Mouse (Mus musculus) right cerebral cortex, postnatal 25 days (tissue): ENCODE data around the gene Nlgn2.
A peak's percentile ranks its signal among the peaks of the same experiment; 100 is the strongest.
"Not testable (repeated sequence)": the region's sequence is repeated elsewhere in the genome, so short reads cannot be mapped to it uniquely, and the experiment has no call there.

Experiments
- DNase-seq: peaks from one replicate; pipeline ENCODE4 v3.0.0; 2022

Gene Nlgn2

DNA sequence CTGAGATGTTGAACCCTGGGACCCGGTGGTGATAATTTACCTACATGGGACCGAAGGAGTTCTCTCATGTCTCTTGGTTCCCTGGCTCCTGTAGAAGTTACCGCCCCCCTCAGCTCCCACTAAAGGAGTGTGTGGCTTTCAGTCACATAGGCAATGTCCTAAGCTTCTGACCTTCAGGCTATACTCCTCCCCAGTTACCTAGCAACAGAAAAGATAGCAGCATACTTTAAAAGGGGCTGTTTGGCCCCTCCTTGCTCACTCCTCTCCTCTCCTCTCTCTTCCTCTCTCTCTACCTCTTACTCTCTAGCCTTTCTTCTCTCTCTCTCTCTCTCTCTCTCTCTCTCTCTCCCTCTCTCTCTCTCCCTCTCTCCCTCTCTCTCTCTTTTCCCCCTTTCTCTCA is 26.1 kb upstream of the Nlgn2 start:
- not testable (repeated sequence) for DNase-seq

GRCm38 (mm10) chr11:69858113-69858998 is 20.8 kb upstream of the Nlgn2 start, which contains the start of gene Tnk1:
Gene Tnk1, minus strand, starts transcription at chr11:69858730.
- DNase-seq: no peak

- no peak for DNase-seq
These were observed 17.8 kb upstream of the Nlgn2 start for GRCm38 (mm10) chr11:69855347-69855746.

GRCm38 (mm10) chr11:69854680-69855079 is 17.1 kb upstream of the Nlgn2 start:
- no peak for DNase-seq

DNA sequence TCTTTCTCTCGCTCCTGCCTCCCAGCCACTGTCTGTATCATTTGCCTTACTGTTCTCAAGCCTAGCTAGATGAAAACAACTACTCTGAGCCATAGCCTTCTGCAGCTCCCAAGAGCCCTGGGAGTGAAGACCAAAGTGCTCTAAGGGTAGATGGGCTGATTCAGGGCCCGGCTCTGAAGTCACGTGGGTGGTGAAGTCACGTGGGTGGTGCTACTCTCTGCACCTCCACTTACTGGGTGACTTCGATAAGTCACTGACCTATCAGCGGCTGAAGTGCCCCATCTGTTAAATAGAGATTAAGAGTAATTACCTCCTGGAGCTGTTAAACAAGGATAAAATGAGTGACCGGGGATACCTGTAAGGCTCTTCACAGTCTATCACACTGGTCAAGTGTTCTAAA is 16.4 kb upstream of the Nlgn2 start:
- no peak for DNase-seq

DNA sequence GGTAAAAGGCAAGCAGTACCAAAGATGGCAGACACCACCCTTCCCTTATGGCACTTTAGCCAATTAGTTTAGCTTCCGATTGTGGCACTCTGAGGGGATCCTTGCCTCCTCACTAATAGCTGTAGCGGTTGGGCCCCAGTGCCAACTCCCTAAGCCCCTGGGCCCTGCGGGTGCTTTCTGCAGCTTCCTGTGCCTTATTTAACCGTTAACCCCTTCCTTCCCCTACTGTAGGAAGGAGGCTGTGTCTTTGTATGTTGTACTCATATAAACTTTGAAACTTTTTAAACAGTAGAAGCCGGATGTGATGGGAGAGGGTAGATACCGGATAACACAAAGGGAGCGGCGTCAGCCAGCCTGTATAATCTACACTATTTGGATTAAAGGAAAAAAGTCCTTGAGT is 13.2 kb upstream of the Nlgn2 start:
- no peak for DNase-seq

- DNase-seq: no peak
These were observed 12.3 kb upstream of the Nlgn2 start for GRCm38 (mm10) chr11:69849884-69850283.

GRCm38 (mm10) chr11:69849128-69849527 is 11.5 kb upstream of the Nlgn2 start:
- DNase-seq: no peak

DNA sequence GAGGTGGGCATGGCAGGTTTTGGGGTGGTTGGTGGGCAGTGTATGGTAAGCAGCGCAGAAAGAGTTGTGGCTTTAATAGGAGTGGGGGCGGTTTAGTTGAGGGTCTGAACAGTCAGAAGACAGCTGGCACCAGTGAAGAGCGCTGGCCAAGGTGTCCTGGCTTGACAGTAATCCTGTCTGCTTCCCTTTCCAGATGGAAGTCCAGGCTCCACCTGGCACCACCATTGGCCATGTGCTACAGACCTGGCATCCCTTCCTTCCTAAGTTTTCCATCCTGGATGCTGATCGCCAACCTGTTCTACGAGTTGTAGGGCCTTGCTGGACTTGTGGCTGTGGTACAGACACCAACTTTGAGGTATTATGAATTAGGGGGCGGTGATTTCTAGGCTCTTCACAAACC is 10.4 kb upstream of the Nlgn2 start:
- no peak for DNase-seq

- no peak for DNase-seq
These were observed 9.4 kb upstream of the Nlgn2 start for GRCm38 (mm10) chr11:69846738-69847688.

- DNase-seq: peak; percentile 91
These were observed 8.7 kb upstream of the Nlgn2 start, which contains the start of gene Plscr3 for GRCm38 (mm10) chr11:69846198-69846680. Gene Plscr3, plus strand, starts transcription at chr11:69846376.

DNA sequence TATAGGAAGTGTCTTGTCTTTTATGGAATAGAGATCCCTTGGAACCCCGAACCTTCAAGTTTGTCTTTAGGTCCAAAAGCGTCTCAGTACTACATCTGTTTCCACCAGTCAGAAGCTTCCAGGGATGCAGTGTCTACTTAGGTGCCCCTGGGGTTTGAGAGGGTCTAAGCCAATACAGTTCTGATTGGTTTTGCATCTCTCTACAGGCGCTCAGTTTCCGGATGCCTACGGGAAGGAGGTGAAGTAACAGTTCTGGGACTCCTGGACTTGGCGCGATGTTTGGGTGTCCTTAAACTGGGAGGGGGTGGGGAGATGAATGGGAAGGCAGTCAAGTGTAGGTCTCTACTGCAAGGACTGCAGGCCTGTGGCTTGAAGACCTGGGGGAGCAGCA is 1.1 kb upstream of the Nlgn2 start:
- no peak for DNase-seq

GRCm38 (mm10) chr11:69837952-69838713 is 549 bp upstream of the Nlgn2 start, which contains the start of gene Tmem256:
Gene Tmem256, plus strand, starts transcription at chr11:69838514.
- peak; percentile 95 for DNase-seq

GRCm38 (mm10) chr11:69836703-69837576 is 644 bp downstream of the Nlgn2 start:
- DNase-seq: no peak

DNA sequence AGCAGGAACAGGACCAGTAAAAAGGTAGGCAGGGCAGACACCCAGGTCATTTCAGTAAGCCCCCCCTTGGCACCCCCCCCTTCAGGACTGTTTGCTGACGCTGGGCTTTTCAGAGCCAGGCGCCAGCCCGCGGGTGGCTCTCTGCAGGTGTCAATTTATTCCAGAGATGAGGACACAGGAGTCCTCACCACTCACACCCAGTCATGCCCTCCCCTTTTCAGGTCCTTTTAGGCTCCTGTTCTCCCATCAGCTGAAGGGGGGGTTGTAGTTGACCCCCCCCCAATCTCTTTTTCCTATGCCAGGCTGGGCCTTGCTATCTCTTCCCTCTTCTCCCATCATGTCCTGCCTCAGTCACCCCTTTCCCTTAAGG is 1.6 kb downstream of the Nlgn2 start:
- DNase-seq: no peak

GRCm38 (mm10) chr11:69835326-69835965 is 2.1 kb downstream of the Nlgn2 start:
- no peak for DNase-seq

- DNase-seq: no peak
These were observed 3.5 kb downstream of the Nlgn2 start for GRCm38 (mm10) chr11:69834001-69834549.

- no peak for DNase-seq
These were observed 4.0 kb downstream of the Nlgn2 start for GRCm38 (mm10) chr11:69833554-69833953.

DNA sequence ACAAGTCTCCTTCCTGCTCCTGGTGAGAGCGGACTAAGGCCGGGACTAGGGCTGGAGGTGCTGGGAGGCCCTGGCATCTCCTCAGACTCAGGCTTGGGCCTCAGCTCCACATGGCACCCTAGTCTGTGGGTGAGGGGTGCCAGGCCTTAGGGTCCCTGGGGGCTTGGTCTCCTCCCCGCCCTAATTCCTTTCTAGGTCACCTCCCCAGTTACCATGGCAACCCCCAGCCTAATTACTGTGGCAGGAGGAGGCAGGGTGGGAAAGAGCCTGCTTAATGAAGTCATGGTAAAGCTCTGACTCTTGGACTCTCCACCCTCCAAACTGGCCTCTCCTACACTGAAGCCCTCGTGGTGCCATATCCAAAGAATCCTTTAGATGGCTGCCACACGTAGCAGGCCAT is 8.8 kb downstream of the Nlgn2 start:
- no peak for DNase-seq

- DNase-seq: no peak
These were observed 14.1 kb downstream of the Nlgn2 start for GRCm38 (mm10) chr11:69823456-69823855.

GRCm38 (mm10) chr11:69822080-69822479 is 15.5 kb downstream of the Nlgn2 start, which contains the start of gene Spem1:
Gene Spem1, minus strand, starts transcription at chr11:69822180.
- DNase-seq: no peak
